Mouse (Mus musculus): ENCODE results near the gene Ei24. TPM values are rescaled to one million over a fixed set of nuclear protein-coding genes. Genes with fewer than 3 reads are reported as not detected.

Gene Ei24
- polyA plus RNA-seq, 1 experiment = 30.2 TPM

DNA sequence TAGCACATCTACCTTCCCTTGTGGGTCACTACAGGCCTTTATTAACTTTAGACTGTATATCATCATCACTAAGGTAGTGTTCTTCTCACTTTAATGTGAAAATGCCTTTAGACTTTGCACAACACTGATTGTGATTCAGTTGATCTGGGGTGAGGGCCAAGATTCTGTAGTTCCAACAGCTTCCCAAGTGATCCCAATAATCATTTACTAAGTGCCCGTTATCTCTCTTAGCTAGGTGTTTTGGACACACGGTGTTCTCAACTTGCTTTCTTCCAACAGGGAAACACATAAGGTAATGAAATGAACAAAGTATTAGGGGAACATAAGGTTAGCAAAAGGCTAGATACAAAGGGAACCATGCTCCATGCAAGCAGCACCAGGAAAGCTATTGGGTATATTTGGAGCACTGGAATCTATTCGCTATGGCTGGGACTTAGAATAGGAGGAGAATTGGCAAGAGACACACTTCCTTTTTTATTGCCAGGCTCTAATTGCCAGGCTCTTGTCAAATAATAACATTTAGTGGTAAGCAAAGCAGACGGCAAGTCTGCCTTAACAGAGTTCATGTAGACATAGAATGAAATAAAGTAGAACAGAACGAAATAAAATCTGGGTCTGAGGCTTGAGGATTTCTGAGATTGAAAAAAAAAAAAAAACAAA lies 11.1 kb upstream of the Ei24 start:
- Histone ChIP-seq H3K27ac (ENCODE audit: control insufficient read depth, insufficient read depth, low read length) (no peak overlapping the region), H3K27me3 (ENCODE audit: control insufficient read depth, insufficient read depth, low read length) (no peaks in the 10 kb centered on the region), H3K4me1 (replicated peaks; ENCODE audit: control insufficient read depth, insufficient read depth, low read length) (no peaks in the 10 kb centered on the region), H3K4me3 (ENCODE audit: control insufficient read depth, insufficient read depth, low read length) (no peak overlapping the region), H3K36me3 (ENCODE audit: control insufficient read depth, insufficient read depth, low read length) (no peaks in the 10 kb centered on the region)
- TF ChIP-seq CTCF (IDR thresholded peaks at IDR 0.05; ENCODE audit: borderline replicate concordance, control insufficient read depth, extremely low read depth, insufficient read depth, low read length, poor library complexity) (no peak), POLR2A (IDR thresholded peaks at IDR 0.05; ENCODE audit: control insufficient read depth, extremely low read depth, insufficient read depth, low read length, poor library complexity) (no peak)
- no peak for DNase-seq
- 93% methylated on average over 5 of the region's 5 CpGs for WGBS

DNA sequence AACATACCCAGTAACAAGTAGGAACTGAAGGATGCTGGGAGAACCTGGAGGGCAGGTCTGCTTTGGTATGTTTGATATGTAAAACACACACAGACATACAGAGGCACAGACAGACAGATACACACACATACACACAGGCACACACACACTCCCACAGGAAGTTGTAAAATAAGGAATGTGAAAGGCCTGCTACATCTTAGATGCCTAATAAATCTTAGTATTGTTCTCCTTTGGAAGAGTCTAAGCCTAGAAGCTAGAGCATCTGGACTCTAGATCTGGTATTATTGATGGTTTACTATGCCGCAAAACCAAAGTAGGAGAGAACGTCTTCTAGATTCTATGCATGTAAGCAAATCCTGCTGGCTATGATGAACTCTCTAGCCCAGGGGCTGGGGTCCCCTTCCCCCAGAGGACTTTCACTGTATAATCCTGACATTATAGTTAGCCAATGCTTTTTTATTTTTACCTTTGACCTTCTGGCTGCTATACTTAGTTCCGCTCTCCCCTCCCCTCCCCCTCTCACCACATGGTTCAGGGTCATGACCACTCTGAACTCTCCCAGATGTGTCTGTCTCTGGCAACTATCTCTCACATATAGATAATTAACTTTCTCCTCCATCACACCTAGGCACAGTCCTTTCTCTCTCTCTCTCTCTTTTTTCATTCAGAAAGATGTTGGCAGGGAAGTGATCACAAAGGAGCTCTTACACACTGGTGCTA lies 8.2 kb upstream of the Ei24 start:
- Histone ChIP-seq H3K36me3 (ENCODE audit: control insufficient read depth, insufficient read depth, low read length) (no peaks in the 10 kb centered on the region), H3K4me1 (replicated peaks; ENCODE audit: control insufficient read depth, insufficient read depth, low read length) (no peaks in the 10 kb centered on the region), H3K4me3 (ENCODE audit: control insufficient read depth, insufficient read depth, low read length) (no peak overlapping the region), H3K27me3 (ENCODE audit: control insufficient read depth, insufficient read depth, low read length) (no peaks in the 10 kb centered on the region), H3K27ac (ENCODE audit: control insufficient read depth, insufficient read depth, low read length) (no peak overlapping the region)
- no peak for DNase-seq
- 98% methylated on average over 3 of the region's 3 CpGs for WGBS
- TF ChIP-seq CTCF (IDR thresholded peaks at IDR 0.05; ENCODE audit: borderline replicate concordance, control insufficient read depth, extremely low read depth, insufficient read depth, low read length, poor library complexity) = no peak
- TF ChIP-seq POLR2A (IDR thresholded peaks at IDR 0.05; ENCODE audit: control insufficient read depth, extremely low read depth, insufficient read depth, low read length, poor library complexity) = no peak

DNA sequence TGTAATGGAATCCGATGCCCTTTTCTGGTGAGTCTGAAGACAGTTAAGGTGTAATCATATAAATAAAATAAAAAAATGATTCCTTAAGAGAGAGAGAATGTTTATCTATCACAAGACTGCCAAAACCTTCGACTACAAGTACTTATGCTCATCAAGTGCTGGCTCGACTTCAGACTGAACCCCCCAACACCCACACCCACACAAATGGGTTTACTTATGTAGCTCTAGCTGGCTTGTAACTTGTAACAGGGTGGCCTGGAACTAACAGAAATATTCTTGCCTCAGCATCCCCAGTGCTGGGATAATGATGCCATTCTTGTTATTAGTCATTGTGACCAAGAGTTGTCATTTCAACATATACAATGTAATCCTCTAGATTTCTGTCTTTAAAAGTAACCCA lies 6.7 kb upstream of the Ei24 start:
- TF ChIP-seq POLR2A (IDR thresholded peaks at IDR 0.05; ENCODE audit: control insufficient read depth, extremely low read depth, insufficient read depth, low read length, poor library complexity) (no peak), CTCF (IDR thresholded peaks at IDR 0.05; ENCODE audit: borderline replicate concordance, control insufficient read depth, extremely low read depth, insufficient read depth, low read length, poor library complexity) (no peak)
- H3K36me3 ChIP-seq (ENCODE audit: control insufficient read depth, insufficient read depth, low read length) = no peaks in the 10 kb centered on the region
- H3K4me3 ChIP-seq (ENCODE audit: control insufficient read depth, insufficient read depth, low read length) = no peak overlapping the region
- H3K4me1 ChIP-seq (replicated peaks; ENCODE audit: control insufficient read depth, insufficient read depth, low read length) = no peaks in the 10 kb centered on the region
- WGBS = 88% methylated on average over 3 of the region's 3 CpGs
- H3K27me3 ChIP-seq (ENCODE audit: control insufficient read depth, insufficient read depth, low read length) = no peaks in the 10 kb centered on the region
- H3K27ac ChIP-seq (ENCODE audit: control insufficient read depth, insufficient read depth, low read length) = no peak overlapping the region
- DNase-seq = no peak

DNA sequence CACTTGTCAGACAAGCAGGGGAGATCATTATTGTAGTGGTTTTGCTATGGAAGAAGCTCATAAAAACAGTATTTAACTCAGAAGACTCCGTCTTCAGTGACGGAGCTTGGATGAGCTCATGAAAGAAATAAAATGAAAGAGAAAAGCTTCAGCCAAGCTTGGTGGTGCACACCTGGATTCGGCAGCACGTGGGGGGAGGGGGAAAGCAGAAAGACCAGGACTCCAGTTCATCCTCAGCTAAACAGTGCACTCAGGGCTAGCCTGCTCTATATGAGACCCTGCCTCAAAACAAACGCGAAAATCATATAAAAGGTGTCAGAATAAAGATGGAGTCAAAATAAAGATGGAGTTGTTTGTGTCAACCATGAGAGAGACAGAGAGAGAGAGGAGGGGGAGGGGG lies 6.2 kb upstream of the Ei24 start:
- Histone ChIP-seq H3K4me3 (ENCODE audit: control insufficient read depth, insufficient read depth, low read length) (no peak overlapping the region), H3K27me3 (ENCODE audit: control insufficient read depth, insufficient read depth, low read length) (no peaks in the 10 kb centered on the region), H3K36me3 (ENCODE audit: control insufficient read depth, insufficient read depth, low read length) (no peaks in the 10 kb centered on the region), H3K27ac (ENCODE audit: control insufficient read depth, insufficient read depth, low read length) (no peak overlapping the region), H3K4me1 (replicated peaks; ENCODE audit: control insufficient read depth, insufficient read depth, low read length) (no peaks in the 10 kb centered on the region)
- TF ChIP-seq POLR2A (IDR thresholded peaks at IDR 0.05; ENCODE audit: control insufficient read depth, extremely low read depth, insufficient read depth, low read length, poor library complexity) (no peak), CTCF (IDR thresholded peaks at IDR 0.05; ENCODE audit: borderline replicate concordance, control insufficient read depth, extremely low read depth, insufficient read depth, low read length, poor library complexity) (no peak)
- WGBS = 81% methylated on average over 6 of the region's 6 CpGs
- DNase-seq = no peak

DNA sequence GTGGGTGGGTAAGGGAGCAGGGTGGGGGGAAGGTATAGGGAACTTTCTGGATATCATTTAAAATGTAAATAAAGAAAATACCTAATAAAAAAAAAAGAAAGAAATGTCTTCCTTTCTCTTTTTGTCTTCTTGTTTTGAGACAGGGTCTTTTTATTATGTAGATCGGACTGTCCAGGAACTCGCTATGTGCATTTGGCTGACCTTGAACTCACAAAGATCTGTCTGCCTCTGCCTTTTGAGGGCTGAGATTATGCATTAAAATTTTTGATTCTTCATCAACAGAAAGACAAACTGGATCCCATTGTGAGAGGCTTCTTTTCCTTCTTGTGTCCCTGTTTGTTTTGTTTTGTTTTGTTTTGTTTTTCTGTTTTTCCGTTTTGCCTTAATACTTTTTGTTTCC lies 5.8 kb upstream of the Ei24 start:
- TF ChIP-seq CTCF (IDR thresholded peaks at IDR 0.05; ENCODE audit: borderline replicate concordance, control insufficient read depth, extremely low read depth, insufficient read depth, low read length, poor library complexity) = no peak
- DNase-seq = no peak

GRCm38 (mm10) chr9:36801961-36802360 lies 4.8 kb upstream of the Ei24 start:
- H3K4me3 ChIP-seq (ENCODE audit: control insufficient read depth, insufficient read depth, low read length) = no peak overlapping the region
- no peak for DNase-seq
- WGBS = 93% methylated on average over 2 of the region's 2 CpGs
- H3K27ac ChIP-seq (ENCODE audit: control insufficient read depth, insufficient read depth, low read length) = no peak overlapping the region
- TF ChIP-seq CTCF (IDR thresholded peaks at IDR 0.05; ENCODE audit: borderline replicate concordance, control insufficient read depth, extremely low read depth, insufficient read depth, low read length, poor library complexity) = no peak
- TF ChIP-seq POLR2A (IDR thresholded peaks at IDR 0.05; ENCODE audit: control insufficient read depth, extremely low read depth, insufficient read depth, low read length, poor library complexity) = no peak
- no peaks in the 10 kb centered on the region for H3K27me3 ChIP-seq (ENCODE audit: control insufficient read depth, insufficient read depth, low read length)
- H3K4me1 ChIP-seq (replicated peaks; ENCODE audit: control insufficient read depth, insufficient read depth, low read length) = no peaks in the 10 kb centered on the region
- no peaks in the 10 kb centered on the region for H3K36me3 ChIP-seq (ENCODE audit: control insufficient read depth, insufficient read depth, low read length)

More for the DNA sequence above, 5.8 kb upstream of the Ei24 start:
- Histone ChIP-seq H3K27me3 (ENCODE audit: control insufficient read depth, insufficient read depth, low read length) (no peaks in the 10 kb centered on the region), H3K4me3 (ENCODE audit: control insufficient read depth, insufficient read depth, low read length) (no peak overlapping the region), H3K36me3 (ENCODE audit: control insufficient read depth, insufficient read depth, low read length) (no peaks in the 10 kb centered on the region), H3K4me1 (replicated peaks; ENCODE audit: control insufficient read depth, insufficient read depth, low read length) (no peaks in the 10 kb centered on the region), H3K27ac (ENCODE audit: control insufficient read depth, insufficient read depth, low read length) (no peak overlapping the region)
- 88% methylated on average over 3 of the region's 3 CpGs for WGBS
